In genomic region chr17:86957968-86958367, GRCm38 (mm10) we compare ENCODE assay signal across 18 mouse cellular contexts. TPM values are rescaled to one million over a fixed set of nuclear protein-coding genes. Genes with fewer than 3 reads are reported as not detected.
DNase-seq lines count a peak whose midpoint lies in the region; ATAC-seq and TF ChIP-seq lines count a peak whose summit lies in the region.
"Had no signal": no experiment of that assay in that cellular context is flagged by ENCODE, and none has a peak within 500 bp of the region (broad histone marks: within the 10 kb centered on the region; RNA-seq: fewer than 3 reads in every experiment).

No protein-coding gene starts in this region.

- no peaks in the 10 kb centered on the region for H3K27me3 ChIP-seq in heart, embryonic 14.5 days (ENCODE audit: control insufficient read depth, insufficient read depth, low read length)
- H3K27me3 ChIP-seq in liver, postnatal 0 days (ENCODE audit: insufficient read depth, low read length) = 0 out of 2 replicates have a peak, but pooled peaks cover 3% of the 10 kb centered on the region
- H3K27me3 ChIP-seq in forebrain, embryonic 14.5 days (replicated peaks; ENCODE audit: control insufficient read depth, insufficient read depth, low read length) = no peaks in the 10 kb centered on the region

- peak overlapping the region; percentile 37 for H3K4me2 ChIP-seq in heart, embryonic 14.5 days (ENCODE audit: low read length)
- H3K4me2 ChIP-seq in liver, postnatal 0 days (ENCODE audit: low read depth, low read length) = peak overlapping the region; percentile 48
- H3K4me2 ChIP-seq in forebrain, embryonic 14.5 days (ENCODE audit: low read length) = no peak overlapping the region

- H3K9ac ChIP-seq in heart, embryonic 14.5 days (ENCODE audit: low read length) = 0 out of 2 replicates have a peak overlapping the region, but pooled peaks have one; percentile 35
- H3K9ac ChIP-seq in liver, postnatal 0 days (replicated peaks) = no peak overlapping the region
- no peak overlapping the region for H3K9ac ChIP-seq in forebrain, embryonic 14.5 days (ENCODE audit: low read length)

- no peak for TF ChIP-seq EP300 in liver, postnatal 0 days (IDR thresholded peaks at IDR 0.05; ENCODE audit: low read depth)

- no peak overlapping the region for H3K4me3 ChIP-seq in heart, embryonic 14.5 days (ENCODE audit: control insufficient read depth in 1 of 2, insufficient read depth in 1 of 2, low read depth in 1 of 2, low read length in 2 of 2)
- H3K4me3 ChIP-seq in bone marrow, adult 2 months (replicated peaks; ENCODE audit: control insufficient read depth, low read depth, low read length) = peak overlapping the region; percentile 31
- H3K4me3 ChIP-seq in liver, postnatal 0 days (ENCODE audit: low read depth, low read length) = no peak overlapping the region
- no peak overlapping the region for H3K4me3 ChIP-seq in forebrain, embryonic 14.5 days (ENCODE audit: low read depth, low read length)
- H3K4me3 ChIP-seq: erythroblast, embryonic 14.5 days; layer of hippocampus, adult 2 months had no signal

- H3K36me3 ChIP-seq in heart, embryonic 14.5 days (ENCODE audit: control insufficient read depth, insufficient read depth, low read length) = no peaks in the 10 kb centered on the region
- H3K36me3 ChIP-seq in liver, postnatal 0 days (replicated peaks; ENCODE audit: insufficient read depth, low read length) = no peaks in the 10 kb centered on the region
- H3K36me3 ChIP-seq in forebrain, embryonic 14.5 days (ENCODE audit: control insufficient read depth, insufficient read depth, low read length) = no peaks in the 10 kb centered on the region

- 62% methylated on average over 14 of the region's 14 CpGs for whole genome bisulfite sequencing in heart, embryonic 14.5 days
- WGBS in bone marrow, adult 2 months = 2% methylated on average over 14 of the region's 14 CpGs
- 28% methylated on average over 14 of the region's 14 CpGs for WGBS in liver, postnatal 0 days (ENCODE audit: insufficient replicate concordance)
- WGBS in forebrain, embryonic 14.5 days = 85% methylated on average over 14 of the region's 14 CpGs

- peak overlapping the region; percentile 55 to 81 for H3K27ac ChIP-seq in heart, embryonic 14.5 days (replicated peaks in 1 of 2; ENCODE audit: control insufficient read depth in 1 of 2, insufficient read depth in 1 of 2, low read depth in 2 of 2, low read length in 2 of 2)
- no peak overlapping the region for H3K27ac ChIP-seq in bone marrow, adult 2 months (ENCODE audit: control insufficient read depth, insufficient read depth, low read depth, low read length, poor library complexity)
- H3K27ac ChIP-seq in liver, postnatal 0 days (ENCODE audit: low read depth) = no peak overlapping the region
- H3K27ac ChIP-seq in forebrain, embryonic 14.5 days (ENCODE audit: low read depth, low read length) = no peak overlapping the region
- H3K27ac ChIP-seq: layer of hippocampus, adult 2 months had no signal

- peaks cover 28 to 32% of the 10 kb centered on the region in 2 experiments for H3K4me1 ChIP-seq in heart, embryonic 14.5 days (ENCODE audit: control insufficient read depth in 2 of 2, insufficient read depth in 2 of 2, low read length in 2 of 2)
- H3K4me1 ChIP-seq in bone marrow, adult 2 months (ENCODE audit: control insufficient read depth, insufficient read depth, low read length) = peaks cover 4% of the 10 kb centered on the region; the same call in 1 of the 2 replicates
- peaks cover 10% of the 10 kb centered on the region; the same call in 1 of the 2 replicates for H3K4me1 ChIP-seq in liver, postnatal 0 days (ENCODE audit: insufficient read depth)
- peaks cover 3% of the 10 kb centered on the region; the same call in 1 of the 2 replicates for H3K4me1 ChIP-seq in forebrain, embryonic 14.5 days (ENCODE audit: control insufficient read depth, insufficient read depth, low read length)

- DNase-seq in heart, postnatal 4 days = no peak
- DNase-seq in liver, postnatal 0 days = peak; percentile 33
- DNase-seq in thymus, postnatal 0 days (ENCODE audit: low spot score) = peak; percentile 81
- no peak for DNase-seq in cerebellum, postnatal 4 days (ENCODE audit: low spot score in 2 of 2)
- no peak for DNase-seq in forebrain, embryonic 14.5 days (ENCODE audit: low spot score)
- DNase-seq in layer of hippocampus, adult 18-20 months (ENCODE audit: low spot score in 2 of 2) = no peak
- DNase-seq: adrenal gland, postnatal 25 days; cerebellum, adult 11 months; embryo, embryonic 11 days; kidney, adult 2 months; lung, postnatal 10 days had no signal

- TF ChIP-seq CTCF in bone marrow, adult 2 months (IDR thresholded peaks at IDR 0.05; ENCODE audit: control insufficient read depth, insufficient read depth, low read length) = no peak
- no peak for TF ChIP-seq CTCF in liver, postnatal 0 days (IDR thresholded peaks at IDR 0.05; ENCODE audit: low read depth)

- peaks cover 4% of the 10 kb centered on the region; the same call in 1 of the 2 replicates for H3K9me3 ChIP-seq in heart, embryonic 14.5 days (ENCODE audit: control insufficient read depth, low read length)
- peaks cover 3% of the 10 kb centered on the region; the same call in 1 of the 2 replicates for H3K9me3 ChIP-seq in liver, postnatal 0 days (ENCODE audit: low read length)
- no peaks in the 10 kb centered on the region for H3K9me3 ChIP-seq in forebrain, embryonic 14.5 days (replicated peaks; ENCODE audit: control insufficient read depth, low read length)

- no peak for TF ChIP-seq POLR2A in bone marrow, adult 2 months (IDR thresholded peaks at IDR 0.05; ENCODE audit: borderline replicate concordance, control insufficient read depth, low read depth, low read length)

- no peak for ATAC-seq in heart, embryonic 14.5 days (ENCODE audit: insufficient number of reproducible peaks, insufficient read depth, low FRiP score, low read depth)
- ATAC-seq in liver, postnatal 0 days = no peak
- ATAC-seq in forebrain, embryonic 14.5 days = no peak

RNA-seq across cellular contexts. Expression of gene Rhoq, which starts 4.9 kb away (rescaled TPM):
- 28.0 and 33.5 TPM in 2 replicates for polyA plus RNA-seq in heart, embryonic 14.5 days (2014; fragmentation: Nextera tagmentation; extraction: Ambion mirVana)
- 100 to 1,000 TPM; 117 to 133 TPM for total RNA-seq in heart, postnatal 4 days (2021)
- polyA plus RNA-seq in bone marrow, adult 2 months (2011; ENCODE audit: insufficient read depth, insufficient read length, low replicate concordance, missing spikeins) = 4.2 and 13.9 TPM in 2 replicates
- 1.5 and 1.6 TPM in 2 replicates for polyA plus RNA-seq in liver, postnatal 0 days (2015; fragmentation: Nextera tagmentation; extraction: Ambion mirVana)
- 3.1 and 3.8 TPM in 2 replicates for polyA plus RNA-seq in thymus, postnatal 0 days (2015; fragmentation: Nextera tagmentation; extraction: Ambion mirVana)
- 5.2 and 6.2 TPM in 2 replicates for polyA plus RNA-seq in forebrain, embryonic 14.5 days (2014; fragmentation: Nextera tagmentation; extraction: Ambion mirVana)
- 10 to 100 TPM; 39.0 to 48.0 TPM for total RNA-seq in layer of hippocampus, adult 18-20 months (2021)

RNA-seq across cellular contexts. Expression of gene Atp6v1e2, which starts 10.3 kb away (rescaled TPM):
- polyA plus RNA-seq in heart, embryonic 14.5 days (2014; fragmentation: Nextera tagmentation; extraction: Ambion mirVana) = not detected in 2 replicates
- total RNA-seq in heart, postnatal 4 days (2021) = not detected
- not detected in 2 replicates for polyA plus RNA-seq in bone marrow, adult 2 months (2011; ENCODE audit: insufficient read depth, insufficient read length, low replicate concordance, missing spikeins)
- polyA plus RNA-seq in liver, postnatal 0 days (2015; fragmentation: Nextera tagmentation; extraction: Ambion mirVana) = not detected in 2 replicates
- not detected in 2 replicates for polyA plus RNA-seq in thymus, postnatal 0 days (2015; fragmentation: Nextera tagmentation; extraction: Ambion mirVana)
- not detected in 2 replicates for polyA plus RNA-seq in forebrain, embryonic 14.5 days (2014; fragmentation: Nextera tagmentation; extraction: Ambion mirVana)
- total RNA-seq in layer of hippocampus, adult 18-20 months (2021) = not detected
- total RNA-seq: adrenal gland, postnatal 25 days; layer of hippocampus, adult 2 months; midbrain, postnatal 0 days had no signal
- polyA plus RNA-seq: erythroblast, embryonic 14.5 days; hindbrain, embryonic 11.5 days; kidney, adult 2 months; limb, embryonic 11.5 days; midbrain, postnatal 0 days had no signal

RNA-seq across cellular contexts. Expression of gene Tmem247, which starts 40.8 kb away (rescaled TPM):
- polyA plus RNA-seq in heart, embryonic 14.5 days (2014; fragmentation: Nextera tagmentation; extraction: Ambion mirVana) = not detected in 2 replicates
- not detected for total RNA-seq in heart, postnatal 4 days (2021)
- polyA plus RNA-seq in bone marrow, adult 2 months (2011; ENCODE audit: insufficient read depth, insufficient read length, low replicate concordance, missing spikeins) = not detected in 2 replicates
- polyA plus RNA-seq in liver, postnatal 0 days (2015; fragmentation: Nextera tagmentation; extraction: Ambion mirVana) = not detected in 2 replicates
- not detected in 2 replicates for polyA plus RNA-seq in thymus, postnatal 0 days (2015; fragmentation: Nextera tagmentation; extraction: Ambion mirVana)
- polyA plus RNA-seq in forebrain, embryonic 14.5 days (2014; fragmentation: Nextera tagmentation; extraction: Ambion mirVana) = not detected in 2 replicates
- not detected for total RNA-seq in layer of hippocampus, adult 18-20 months (2021)
- total RNA-seq: adrenal gland, postnatal 25 days; layer of hippocampus, adult 2 months; midbrain, postnatal 0 days had no signal
- polyA plus RNA-seq: erythroblast, embryonic 14.5 days; hindbrain, embryonic 11.5 days; kidney, adult 2 months; limb, embryonic 11.5 days; midbrain, postnatal 0 days had no signal

Comparison
In these comparisons a context has a peak if more than half of its experiments do, and no peak if none do; other contexts are left out.
1. H3K27ac ChIP-seq: peak in heart, embryonic 14.5 days (2 of 2); none in bone marrow, adult 2 months (single experiment), liver, postnatal 0 days (single experiment) and forebrain, embryonic 14.5 days (single experiment).
2. DNase-seq: peak in liver, postnatal 0 days (single experiment) and thymus, postnatal 0 days (single experiment); none in heart, postnatal 4 days (single experiment), cerebellum, postnatal 4 days (0 of 2), forebrain, embryonic 14.5 days (single experiment) and layer of hippocampus, adult 18-20 months (0 of 2).